Comparison of ENCODE assay signal across 9 mouse cellular contexts in the genomic region with DNA sequence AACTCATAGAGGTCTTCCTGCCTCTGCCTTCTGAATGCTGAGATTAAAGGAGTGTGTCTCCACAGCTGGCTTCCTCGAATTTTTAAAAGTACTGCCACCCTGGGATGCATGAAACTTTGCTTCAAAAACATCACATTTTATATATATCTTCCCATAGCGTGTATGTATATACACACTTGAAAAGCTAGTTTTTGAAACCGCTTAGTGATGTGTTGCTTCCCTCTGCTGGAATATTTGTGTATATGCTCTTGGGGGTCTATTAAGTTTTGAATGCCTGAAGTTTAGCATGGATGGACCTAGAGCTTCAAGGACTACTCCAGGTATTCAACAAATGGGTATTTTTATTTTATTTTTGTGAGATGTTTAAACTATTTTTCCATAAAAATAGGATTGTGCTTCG. TPM values are rescaled to one million over a fixed set of nuclear protein-coding genes. Genes with fewer than 3 reads are reported as not detected.
DNase-seq lines count a peak whose midpoint lies in the region; ATAC-seq and TF ChIP-seq lines count a peak whose summit lies in the region.
"Had no signal": no experiment of that assay in that cellular context is flagged by ENCODE, and none has a peak within 500 bp of the region (broad histone marks: within the 10 kb centered on the region; RNA-seq: fewer than 3 reads in every experiment).

No protein-coding gene starts in this region.

- ATAC-seq in cerebellum, adult (ENCODE audit: insufficient number of reproducible peaks, low FRiP score, low TSS enrichment) = no peak

- H3K27ac ChIP-seq in left cerebral cortex, adult 2 months = no peak overlapping the region
- H3K27ac ChIP-seq in bone marrow, adult 2 months (ENCODE audit: control insufficient read depth, insufficient read depth, low read depth, low read length, poor library complexity) = no peak overlapping the region
- peak overlapping the region; percentile 59; the same call in 1 of the 2 replicates for H3K27ac ChIP-seq in macrophage
- H3K27ac ChIP-seq: hindbrain, embryonic 15.5 days had no signal

- no peaks in the 10 kb centered on the region for H3K36me3 ChIP-seq in macrophage (ENCODE audit: inconsistent target)
- H3K36me3 ChIP-seq: hindbrain, embryonic 15.5 days had no signal

- no peak for TF ChIP-seq POLR2A in bone marrow, adult 2 months (IDR thresholded peaks at IDR 0.05; ENCODE audit: borderline replicate concordance, control insufficient read depth, low read depth, low read length)

- peak; percentile 88 for TF ChIP-seq CTCF in left cerebral cortex, adult 2 months (IDR thresholded peaks at IDR 0.05)
- peak; percentile 24 for TF ChIP-seq CTCF in bone marrow, adult 2 months (IDR thresholded peaks at IDR 0.05; ENCODE audit: control insufficient read depth, insufficient read depth, low read length)

- no peaks in the 10 kb centered on the region for H3K79me2 ChIP-seq in macrophage (ENCODE audit: inconsistent target)

- H3K4me1 ChIP-seq in bone marrow, adult 2 months (ENCODE audit: control insufficient read depth, insufficient read depth, low read length) = no peaks in the 10 kb centered on the region; the same call in 1 of the 2 replicates
- H3K4me1 ChIP-seq: hindbrain, embryonic 15.5 days had no signal

- intact Hi-C loops in left cerebral cortex, adult 2 months (cut with DNase I) = loop anchor here (1.0 to 10.0 kb wide), 3 partner anchors 77 to 379 kb away; a partner anchor contains a TSS
- intact Hi-C loops in left cerebral cortex, postnatal 36 days (cut with DNase I) = loop anchor here (1.0 to 5.0 kb wide), 2 partner anchors 77 to 227 kb away; no protein-coding TSS in a partner anchor

- WGBS in bone marrow, adult 2 months = 26% methylated on average over 4 of the region's 4 CpGs
- WGBS in macrophage (ENCODE audit: missing documents) = 23% methylated on average over 4 of the region's 4 CpGs

- H3K4me3 ChIP-seq in left cerebral cortex, adult 2 months = no peak overlapping the region
- no peak overlapping the region for H3K4me3 ChIP-seq in bone marrow, adult 2 months (replicated peaks; ENCODE audit: control insufficient read depth, low read depth, low read length)
- H3K4me3 ChIP-seq in macrophage (ENCODE audit: inconsistent target) = no peak overlapping the region
- H3K4me3 ChIP-seq: hindbrain, embryonic 15.5 days had no signal

- DNase-seq in cerebellum, adult 8-10 months = peak; percentile 39
- DNase-seq in left cerebral cortex, adult 2 months (ENCODE audit: extremely low spot score in 1 of 2, low spot score in 2 of 2) = no peak
- no peak for DNase-seq in left cerebral cortex, postnatal 36 days (ENCODE audit: low spot score in 2 of 2)
- DNase-seq in adrenal gland, postnatal 25 days = no peak
- no peak for DNase-seq in layer of hippocampus, postnatal 36 days

RNA-seq across cellular contexts. Expression of a gene that starts 14.7 kb away (rescaled TPM):
- total RNA-seq in left cerebral cortex, adult 2 months (2021) = 10 to 100 TPM; 27.6 to 31.8 TPM
- 10 to 100 TPM; 24.2 to 35.6 TPM for total RNA-seq in left cerebral cortex, postnatal 36 days (2021)
- 8.3 and 10.1 TPM in 2 replicates for polyA plus RNA-seq in bone marrow, adult 2 months (2011; ENCODE audit: insufficient read depth, insufficient read length, low replicate concordance, missing spikeins)
- total RNA-seq in macrophage (2018; cell fraction: chromatin; rRNA removed) = 100 to 1,000 TPM in 18 of 26 experiments, 10 to 100 TPM in 8; 51.0 to 191 (median 118) TPM
- 10 to 100 TPM in 24 of 26 experiments, 1 to 10 TPM in 2; 7.1 to 26.6 (median 18.3) TPM for total RNA-seq in macrophage (2018; cell fraction: cytosol; rRNA removed)
- total RNA-seq in macrophage (2018; cell fraction: nucleus; rRNA removed) = 100 to 1,000 TPM in 9 of 26 experiments, 10 to 100 TPM in 17; 41.0 to 154 (median 87.7) TPM
- polyA plus RNA-seq in macrophage (2018) = 10.1 to 15.1 TPM (median 14.4 TPM) in 3 replicates
- total RNA-seq in adrenal gland, postnatal 25 days (2021) = 27.8 and 28.2 TPM in 2 replicates
- 10 to 100 TPM; 34.1 to 38.4 TPM for total RNA-seq in layer of hippocampus, postnatal 36 days (2021)
